Mouse (Mus musculus): ENCODE data around the gene St3gal5. TPM values are rescaled to one million over a fixed set of nuclear protein-coding genes. Genes with fewer than 3 reads are reported as not detected.

Gene St3gal5
- total and polyA plus RNA-seq, 3 experiments, result 4.0 to 21.4 (median 19.8) TPM

- peaks cover 14 to 58% of the 10 kb centered on the region in 2 experiments for H3K4me1 ChIP-seq (ENCODE audit: control insufficient read depth in 1 of 2, insufficient read depth in 2 of 2)
- in situ Hi-C loops (cut with MboI; ENCODE audit: low pct_ligation_motif_present, low pct_unique_long_range_greater_than_20kb, low sequenced_read_pairs) (no loop called here), dilution Hi-C loops (cut with MboI; ENCODE audit: extremely low pct_ligation_motif_present, extremely low pct_unique_long_range_greater_than_20kb, low sequenced_read_pairs) (no loop called here)
- TF ChIP-seq MAFK (IDR thresholded peaks at IDR 0.05; ENCODE audit: insufficient replicate concordance, low read length) (no peak), KAT2A (IDR thresholded peaks at IDR 0.05; ENCODE audit: insufficient replicate concordance, low read length) (no peak), SMC3 (IDR thresholded peaks at IDR 0.05; ENCODE audit: low read depth, low read length) (no peak), IRF4 (IDR thresholded peaks at IDR 0.05; ENCODE audit: low read depth, low read length) (0 out of 2 replicates have a peak, but pooled peaks have one; percentile 5), ETS1 (conservative IDR thresholded peaks at IDR 0.05; ENCODE audit: low read depth, low read length) (0 out of 2 replicates have a peak, but pooled peaks have one; percentile 4), MYC (IDR thresholded peaks at IDR 0.05; ENCODE audit: low read depth, low read length) (no peak), ZNF384 (IDR thresholded peaks at IDR 0.05; ENCODE audit: low read depth, low read length) (no peak), ZMIZ1 (IDR thresholded peaks at IDR 0.05; ENCODE audit: low read depth, low read length) (no peak), UBTF (IDR thresholded peaks at IDR 0.05; ENCODE audit: low read depth, low read length) (no peak), ZC3H11A (IDR thresholded peaks at IDR 0.05; ENCODE audit: low read depth, low read length) (no peak), JUND (conservative IDR thresholded peaks at IDR 0.05; ENCODE audit: low read depth, low read length) (no peak), JUN (IDR thresholded peaks at IDR 0.05; ENCODE audit: insufficient read depth, low read depth, low read length) (no peak), ELF1 (IDR thresholded peaks at IDR 0.05; ENCODE audit: low read depth, low read length) (no peak), PAX5 (IDR thresholded peaks at IDR 0.05; ENCODE audit: low read length) (no peak), CHD1 (IDR thresholded peaks at IDR 0.05; ENCODE audit: low read depth, low read length) (0 out of 2 replicates have a peak, but pooled peaks have one; percentile 30)
- peak overlapping the region; percentile 11 for H3K9ac ChIP-seq (ENCODE audit: insufficient read depth, low read depth)
- no peak for DNase-seq (ENCODE audit: extremely low read depth)
- H3K27ac ChIP-seq (ENCODE audit: insufficient read depth, low read depth), result peak overlapping the region; percentile 55
- H3K27me3 ChIP-seq (replicated peaks), result no peaks in the 10 kb centered on the region
- H3K9me3 ChIP-seq (replicated peaks; ENCODE audit: low read length), result no peaks in the 10 kb centered on the region
- peak overlapping the region; percentile 95 for H3K4me2 ChIP-seq (ENCODE audit: insufficient read depth, low read depth, poor library complexity, severe bottlenecking)
- H3K4me3 ChIP-seq (replicated peaks in 1 of 3; ENCODE audit: low read depth in 2 of 3, low read length in 2 of 3, poor library complexity in 1 of 3), result peak overlapping the region; percentile 49 to 84 (median 81)
- peaks cover 23% of the 10 kb centered on the region for H3K79me2 ChIP-seq (replicated peaks; ENCODE audit: control insufficient read depth, extremely low read depth, insufficient read depth, poor library complexity, severe bottlenecking)
- H3K36me3 ChIP-seq (replicated peaks in 1 of 2; ENCODE audit: control insufficient read depth in 1 of 2, insufficient read depth in 1 of 2, low read length in 1 of 2), result peaks cover 0 to 2% of the 10 kb centered on the region in 2 experiments
Observed at GRCm38 (mm10) chr6:72096669-72097068, 723 bp upstream of the St3gal5 start.

GRCm38 (mm10) chr6:72098021-72098655, 746 bp downstream of the St3gal5 start:
- Histone ChIP-seq H3K27ac (ENCODE audit: insufficient read depth, low read depth) (no peak overlapping the region), H3K4me1 (ENCODE audit: control insufficient read depth in 1 of 2, insufficient read depth in 2 of 2) (peaks cover 14 to 53% of the 10 kb centered on the region in 2 experiments), H3K4me3 (replicated peaks in 1 of 3; ENCODE audit: low read depth in 2 of 3, low read length in 2 of 3, poor library complexity in 1 of 3) (peak overlapping the region; percentile 61 to 84 (median 81)), H3K36me3 (replicated peaks in 1 of 2; ENCODE audit: control insufficient read depth in 1 of 2, insufficient read depth in 1 of 2, low read length in 1 of 2) (peaks cover 0 to 4% of the 10 kb centered on the region in 2 experiments), H3K4me2 (ENCODE audit: insufficient read depth, low read depth, poor library complexity, severe bottlenecking) (peak overlapping the region; percentile 60), H3K27me3 (replicated peaks) (no peaks in the 10 kb centered on the region), H3K9ac (ENCODE audit: insufficient read depth, low read depth) (peak overlapping the region; percentile 39), H3K9me3 (replicated peaks; ENCODE audit: low read length) (no peaks in the 10 kb centered on the region), H3K79me2 (replicated peaks; ENCODE audit: control insufficient read depth, extremely low read depth, insufficient read depth, poor library complexity, severe bottlenecking) (peaks cover 34% of the 10 kb centered on the region)
- dilution Hi-C loops (cut with MboI; ENCODE audit: extremely low pct_ligation_motif_present, extremely low pct_unique_long_range_greater_than_20kb, low sequenced_read_pairs), result no loop called here
- no peak for DNase-seq (ENCODE audit: extremely low read depth)
- TF ChIP-seq UBTF (IDR thresholded peaks at IDR 0.05; ENCODE audit: low read depth, low read length), result no peak; the same call in none of the 2 replicates
- in situ Hi-C loops (cut with MboI; ENCODE audit: low pct_ligation_motif_present, low pct_unique_long_range_greater_than_20kb, low sequenced_read_pairs), result no loop called here
